Mouse (Mus musculus): ENCODE measurements around the gene Tnni3k. TPM values are rescaled to one million over a fixed set of nuclear protein-coding genes. Genes with fewer than 3 reads are reported as not detected.

Tnni3k gene
- polyA plus RNA-seq, 1 experiment from 2014 or later, result not detected

- no peak overlapping the region for H3K4me3 ChIP-seq (ENCODE audit: low read depth, low read length)
- no peaks in the 10 kb centered on the region for H3K9me3 ChIP-seq (ENCODE audit: control insufficient read depth, low read length)
- no peaks in the 10 kb centered on the region for H3K4me1 ChIP-seq (replicated peaks; ENCODE audit: control insufficient read depth, insufficient read depth, low read length)
- H3K27ac ChIP-seq (ENCODE audit: low read depth, low read length), result no peak overlapping the region
- no peaks in the 10 kb centered on the region for H3K27me3 ChIP-seq (ENCODE audit: control insufficient read depth, insufficient read depth, low read length)
- DNase-seq (ENCODE audit: low spot score), result no peak
- H3K9ac ChIP-seq (ENCODE audit: low read length), result no peak overlapping the region
- no peak for ATAC-seq (replicated peaks; ENCODE audit: low FRiP score)
- no peak overlapping the region for H3K4me2 ChIP-seq (ENCODE audit: low read depth, low read length, severe bottlenecking)
- H3K36me3 ChIP-seq (ENCODE audit: control insufficient read depth, insufficient read depth, low read length), result no peaks in the 10 kb centered on the region
- 83% methylated on average over 7 of the region's 7 CpGs for WGBS
Measured at GRCm38 (mm10) chr3:154979101-154979500, 76.1 kb downstream of the Tnni3k start.

DNA sequence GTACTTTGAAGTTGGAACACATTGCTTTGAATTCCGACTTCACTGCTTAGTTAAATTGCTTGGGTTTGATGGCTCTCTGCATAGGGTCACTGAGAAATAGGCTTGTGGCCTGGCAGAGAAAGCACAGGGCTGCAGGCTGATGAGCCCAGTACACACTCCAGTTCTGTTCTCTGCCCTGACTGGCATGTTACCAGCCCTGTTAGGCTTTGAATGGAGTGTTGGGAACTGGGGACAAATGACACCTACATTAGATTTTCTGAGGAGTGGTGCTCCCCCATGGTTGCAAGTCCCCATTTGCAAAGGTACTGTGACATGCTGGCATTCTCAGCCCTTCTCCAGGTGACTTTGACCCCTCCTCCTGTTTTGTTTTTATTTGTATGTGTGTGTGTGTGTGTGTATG is 83.6 kb downstream of the Tnni3k start:
- Histone ChIP-seq H3K9ac (ENCODE audit: low read length) (no peak overlapping the region), H3K27ac (ENCODE audit: low read depth, low read length) (no peak overlapping the region), H3K4me1 (replicated peaks; ENCODE audit: control insufficient read depth, insufficient read depth, low read length) (no peaks in the 10 kb centered on the region), H3K36me3 (ENCODE audit: control insufficient read depth, insufficient read depth, low read length) (no peaks in the 10 kb centered on the region), H3K27me3 (ENCODE audit: control insufficient read depth, insufficient read depth, low read length) (no peaks in the 10 kb centered on the region), H3K4me2 (ENCODE audit: low read depth, low read length, severe bottlenecking) (no peak overlapping the region), H3K9me3 (ENCODE audit: control insufficient read depth, low read length) (no peaks in the 10 kb centered on the region), H3K4me3 (ENCODE audit: low read depth, low read length) (no peak overlapping the region)
- 76% methylated on average over 1 of the region's 1 CpGs for WGBS
- DNase-seq (ENCODE audit: low spot score) (no peak), ATAC-seq (replicated peaks; ENCODE audit: low FRiP score) (no peak)

DNA sequence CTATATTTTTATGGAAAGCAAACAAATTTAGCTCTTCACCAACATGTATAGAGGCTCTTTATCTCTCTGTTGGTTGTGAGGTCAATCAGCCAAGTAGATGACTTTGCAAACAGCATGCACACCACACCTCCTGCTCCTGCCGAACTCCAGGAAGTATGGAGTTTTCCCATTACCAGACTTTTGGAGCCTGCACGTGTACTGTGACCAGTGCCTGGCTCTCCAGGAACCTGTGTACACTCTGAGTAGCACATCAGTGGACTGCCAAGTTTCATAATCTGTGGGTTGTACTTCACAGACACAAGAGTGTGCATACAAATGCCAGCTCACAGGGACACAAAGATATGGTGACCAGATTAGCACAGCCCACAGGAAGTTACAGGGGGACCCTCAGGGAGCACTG is 84.2 kb downstream of the Tnni3k start:
- no peak for DNase-seq (ENCODE audit: low spot score)
- H3K27ac ChIP-seq (ENCODE audit: low read depth, low read length), result no peak overlapping the region
- no peaks in the 10 kb centered on the region for H3K27me3 ChIP-seq (ENCODE audit: control insufficient read depth, insufficient read depth, low read length)
- H3K9me3 ChIP-seq (ENCODE audit: control insufficient read depth, low read length), result no peaks in the 10 kb centered on the region
- no peak overlapping the region for H3K4me3 ChIP-seq (ENCODE audit: low read depth, low read length)
- 79% methylated on average over 2 of the region's 2 CpGs for WGBS
- no peak overlapping the region for H3K4me2 ChIP-seq (ENCODE audit: low read depth, low read length, severe bottlenecking)
- no peak for ATAC-seq (replicated peaks; ENCODE audit: low FRiP score)
- H3K9ac ChIP-seq (ENCODE audit: low read length), result no peak overlapping the region
- H3K4me1 ChIP-seq (replicated peaks; ENCODE audit: control insufficient read depth, insufficient read depth, low read length), result no peaks in the 10 kb centered on the region
- no peaks in the 10 kb centered on the region for H3K36me3 ChIP-seq (ENCODE audit: control insufficient read depth, insufficient read depth, low read length)

DNA sequence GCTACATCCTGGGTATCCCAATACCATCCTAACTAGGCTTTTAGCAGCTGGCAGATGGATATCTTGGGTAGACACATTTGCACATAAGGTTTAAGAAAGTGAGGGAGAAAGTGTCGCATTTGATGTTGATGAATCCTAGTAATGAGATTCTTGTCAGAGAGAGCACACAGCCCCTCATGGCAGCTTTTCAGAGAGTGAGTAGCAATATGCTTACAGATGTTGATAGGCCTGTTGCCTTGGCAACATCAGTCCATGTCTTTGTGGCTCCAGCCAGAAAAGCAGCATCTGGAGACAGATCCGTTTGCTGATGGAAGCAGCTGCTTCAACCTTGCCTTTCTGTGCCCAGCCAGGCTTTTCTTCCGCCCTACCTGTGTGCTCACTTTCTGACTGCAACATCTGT is 93.9 kb downstream of the Tnni3k start:
- Histone ChIP-seq H3K4me3 (ENCODE audit: low read depth, low read length) (no peak overlapping the region), H3K27me3 (ENCODE audit: control insufficient read depth, insufficient read depth, low read length) (no peaks in the 10 kb centered on the region), H3K36me3 (ENCODE audit: control insufficient read depth, insufficient read depth, low read length) (no peaks in the 10 kb centered on the region), H3K4me1 (replicated peaks; ENCODE audit: control insufficient read depth, insufficient read depth, low read length) (no peaks in the 10 kb centered on the region), H3K9ac (ENCODE audit: low read length) (no peak overlapping the region), H3K9me3 (ENCODE audit: control insufficient read depth, low read length) (no peaks in the 10 kb centered on the region), H3K27ac (ENCODE audit: low read depth, low read length) (no peak overlapping the region), H3K4me2 (ENCODE audit: low read depth, low read length, severe bottlenecking) (no peak overlapping the region)
- ATAC-seq (replicated peaks; ENCODE audit: low FRiP score) (no peak), DNase-seq (ENCODE audit: low spot score) (no peak)
- WGBS, result 84% methylated on average over 3 of the region's 3 CpGs

DNA sequence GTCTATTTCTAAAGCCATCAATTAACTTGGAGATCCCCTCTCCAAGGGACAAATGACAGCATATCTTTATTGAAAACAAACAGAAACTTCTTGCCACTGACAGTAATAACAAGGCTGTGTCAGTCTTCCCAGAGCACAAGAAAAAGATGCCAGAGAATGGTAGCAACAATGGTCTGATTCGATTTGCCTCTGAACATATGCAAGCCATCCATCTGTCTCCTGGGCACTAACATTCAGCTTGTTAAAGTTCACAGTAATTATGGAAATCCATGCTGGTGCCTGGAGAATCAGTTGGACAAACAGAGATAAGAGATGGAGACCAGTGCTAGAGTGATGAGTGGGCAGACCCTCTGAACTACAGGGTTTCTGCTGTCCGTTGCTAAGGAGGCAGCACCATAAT is 102.1 kb downstream of the Tnni3k start:
- DNase-seq (ENCODE audit: low spot score) (no peak), ATAC-seq (replicated peaks; ENCODE audit: low FRiP score) (no peak)
- H3K4me2 ChIP-seq (ENCODE audit: low read depth, low read length, severe bottlenecking), result no peak overlapping the region
- H3K9ac ChIP-seq (ENCODE audit: low read length), result no peak overlapping the region
- H3K27me3 ChIP-seq (ENCODE audit: control insufficient read depth, insufficient read depth, low read length), result no peaks in the 10 kb centered on the region
- no peaks in the 10 kb centered on the region for H3K36me3 ChIP-seq (ENCODE audit: control insufficient read depth, insufficient read depth, low read length)
- 90% methylated on average over 2 of the region's 2 CpGs for WGBS
- no peaks in the 10 kb centered on the region for H3K9me3 ChIP-seq (ENCODE audit: control insufficient read depth, low read length)
- H3K4me1 ChIP-seq (replicated peaks; ENCODE audit: control insufficient read depth, insufficient read depth, low read length), result no peaks in the 10 kb centered on the region
- no peak overlapping the region for H3K4me3 ChIP-seq (ENCODE audit: low read depth, low read length)
- no peak overlapping the region for H3K27ac ChIP-seq (ENCODE audit: low read depth, low read length)

- H3K9ac ChIP-seq (ENCODE audit: low read length), result no peak overlapping the region
- no peak for ATAC-seq (replicated peaks; ENCODE audit: low FRiP score)
- no peaks in the 10 kb centered on the region for H3K27me3 ChIP-seq (ENCODE audit: control insufficient read depth, insufficient read depth, low read length)
- H3K36me3 ChIP-seq (ENCODE audit: control insufficient read depth, insufficient read depth, low read length), result no peaks in the 10 kb centered on the region
- no peak overlapping the region for H3K4me2 ChIP-seq (ENCODE audit: low read depth, low read length, severe bottlenecking)
- H3K9me3 ChIP-seq (ENCODE audit: control insufficient read depth, low read length), result no peaks in the 10 kb centered on the region
- 79% methylated on average over 2 of the region's 2 CpGs for WGBS
- no peak overlapping the region for H3K4me3 ChIP-seq (ENCODE audit: low read depth, low read length)
- DNase-seq (ENCODE audit: low spot score), result no peak
- no peaks in the 10 kb centered on the region for H3K4me1 ChIP-seq (replicated peaks; ENCODE audit: control insufficient read depth, insufficient read depth, low read length)
- H3K27ac ChIP-seq (ENCODE audit: low read depth, low read length), result no peak overlapping the region
Measured at GRCm38 (mm10) chr3:154949551-154949950, 105.7 kb downstream of the Tnni3k start.

- H3K9me3 ChIP-seq (ENCODE audit: control insufficient read depth, low read length), result no peaks in the 10 kb centered on the region
- no peaks in the 10 kb centered on the region for H3K36me3 ChIP-seq (ENCODE audit: control insufficient read depth, insufficient read depth, low read length)
- no peak overlapping the region for H3K4me2 ChIP-seq (ENCODE audit: low read depth, low read length, severe bottlenecking)
- no peak for ATAC-seq (replicated peaks; ENCODE audit: low FRiP score)
- no peaks in the 10 kb centered on the region for H3K27me3 ChIP-seq (ENCODE audit: control insufficient read depth, insufficient read depth, low read length)
- no peak overlapping the region for H3K4me3 ChIP-seq (ENCODE audit: low read depth, low read length)
- no peak overlapping the region for H3K9ac ChIP-seq (ENCODE audit: low read length)
- DNase-seq (ENCODE audit: low spot score), result no peak
- H3K4me1 ChIP-seq (replicated peaks; ENCODE audit: control insufficient read depth, insufficient read depth, low read length), result no peaks in the 10 kb centered on the region
- WGBS, result 85% methylated on average over 6 of the region's 6 CpGs
- H3K27ac ChIP-seq (ENCODE audit: low read depth, low read length), result no peak overlapping the region
Measured at GRCm38 (mm10) chr3:154945688-154946161, 109.5 kb downstream of the Tnni3k start.

- Histone ChIP-seq H3K4me1 (replicated peaks; ENCODE audit: control insufficient read depth, insufficient read depth, low read length) (no peaks in the 10 kb centered on the region), H3K9ac (ENCODE audit: low read length) (no peak overlapping the region), H3K27me3 (ENCODE audit: control insufficient read depth, insufficient read depth, low read length) (no peaks in the 10 kb centered on the region), H3K4me2 (ENCODE audit: low read depth, low read length, severe bottlenecking) (no peak overlapping the region), H3K4me3 (ENCODE audit: low read depth, low read length) (no peak overlapping the region), H3K27ac (ENCODE audit: low read depth, low read length) (no peak overlapping the region), H3K9me3 (ENCODE audit: control insufficient read depth, low read length) (no peaks in the 10 kb centered on the region), H3K36me3 (ENCODE audit: control insufficient read depth, insufficient read depth, low read length) (no peaks in the 10 kb centered on the region)
- ATAC-seq (replicated peaks; ENCODE audit: low FRiP score), result no peak
- DNase-seq (ENCODE audit: low spot score), result no peak
- 55% methylated on average over 8 of the region's 8 CpGs for WGBS
Measured at GRCm38 (mm10) chr3:154927757-154928156, 127.5 kb downstream of the Tnni3k start.

GRCm38 (mm10) chr3:154924936-154925335 is 130.3 kb downstream of the Tnni3k start:
- ATAC-seq (replicated peaks; ENCODE audit: low FRiP score), result no peak
- H3K9me3 ChIP-seq (ENCODE audit: control insufficient read depth, low read length), result no peaks in the 10 kb centered on the region
- no peak overlapping the region for H3K27ac ChIP-seq (ENCODE audit: low read depth, low read length)
- no peak overlapping the region for H3K4me3 ChIP-seq (ENCODE audit: low read depth, low read length)
- no peak for DNase-seq (ENCODE audit: low spot score)
- H3K4me2 ChIP-seq (ENCODE audit: low read depth, low read length, severe bottlenecking), result no peak overlapping the region
- no peaks in the 10 kb centered on the region for H3K4me1 ChIP-seq (replicated peaks; ENCODE audit: control insufficient read depth, insufficient read depth, low read length)
- no peaks in the 10 kb centered on the region for H3K36me3 ChIP-seq (ENCODE audit: control insufficient read depth, insufficient read depth, low read length)
- no peak overlapping the region for H3K9ac ChIP-seq (ENCODE audit: low read length)
- 89% methylated on average over 8 of the region's 8 CpGs for WGBS
- no peaks in the 10 kb centered on the region for H3K27me3 ChIP-seq (ENCODE audit: control insufficient read depth, insufficient read depth, low read length)

All from forebrain, embryonic 11.5 days (tissue).